Mouse (Mus musculus): ENCODE data around the gene Fbxl7.

GRCm38 (mm10) chr15:26849626-26850025, 45.8 kb downstream of the Fbxl7 start:
- TF ChIP-seq CTCF (IDR thresholded peaks at IDR 0.05; ENCODE audit: low read depth, low read length) (no peak), GATA2 (IDR thresholded peaks at IDR 0.05; ENCODE audit: borderline replicate concordance, low read depth, low read length) (no peak), TAL1 (conservative IDR thresholded peaks at IDR 0.05; ENCODE audit: low read depth, low read length) (no peak), POLR2AphosphoS5 (IDR thresholded peaks at IDR 0.05; ENCODE audit: insufficient replicate concordance, low read depth, low read length) (no peak)

Data from G1E (cell line).